Mouse (Mus musculus): Measurements from ENCODE around the gene Trappc6a. TPM values are rescaled to one million over a fixed set of nuclear protein-coding genes. Genes with fewer than 3 reads are reported as not detected.

The Trappc6a gene
- polyA plus RNA-seq, 1 experiment from 2014 or later = 101 TPM

- ATAC-seq (ENCODE audit: insufficient read depth, low FRiP score) = no peak
- H3K36me3 ChIP-seq (ENCODE audit: control insufficient read depth, insufficient read depth, low read length) = peaks cover 17% of the 10 kb centered on the region
- 71% methylated on average over 10 of the region's 10 CpGs for WGBS
Measured at GRCm38 (mm10) chr7:19531077-19531476, 22.9 kb downstream of the Trappc6a start.

GRCm38 (mm10) chr7:19532240-19532639 is 24.0 kb downstream of the Trappc6a start:
- H3K9me3 ChIP-seq (replicated peaks; ENCODE audit: control insufficient read depth, low read length) = no peaks in the 10 kb centered on the region
- H3K9ac ChIP-seq (ENCODE audit: low read length) = no peak overlapping the region
- no peak overlapping the region for H3K4me3 ChIP-seq (replicated peaks; ENCODE audit: low read length)
- H3K4me1 ChIP-seq (ENCODE audit: control insufficient read depth, insufficient read depth, low read length) = no peaks in the 10 kb centered on the region
- WGBS = 84% methylated on average over 14 of the region's 14 CpGs
- no peaks in the 10 kb centered on the region for H3K27me3 ChIP-seq (ENCODE audit: control insufficient read depth, insufficient read depth, low read length)
- peaks cover 17% of the 10 kb centered on the region for H3K36me3 ChIP-seq (ENCODE audit: control insufficient read depth, insufficient read depth, low read length)
- no peak for ATAC-seq (ENCODE audit: insufficient read depth, low FRiP score)
- no peak overlapping the region for H3K27ac ChIP-seq (ENCODE audit: low read length)
- no peak overlapping the region for H3K4me2 ChIP-seq (ENCODE audit: low read depth, low read length)

More at GRCm38 (mm10) chr7:19531077-19531476, 22.9 kb downstream of the Trappc6a start:
- no peaks in the 10 kb centered on the region for H3K9me3 ChIP-seq (replicated peaks; ENCODE audit: control insufficient read depth, low read length)
- H3K4me2 ChIP-seq (ENCODE audit: low read depth, low read length) = no peak overlapping the region
- no peak overlapping the region for H3K9ac ChIP-seq (ENCODE audit: low read length)
- no peaks in the 10 kb centered on the region for H3K27me3 ChIP-seq (ENCODE audit: control insufficient read depth, insufficient read depth, low read length)
- H3K4me3 ChIP-seq (replicated peaks; ENCODE audit: low read length) = no peak overlapping the region
- H3K27ac ChIP-seq (ENCODE audit: low read length) = no peak overlapping the region
- H3K4me1 ChIP-seq (ENCODE audit: control insufficient read depth, insufficient read depth, low read length) = no peaks in the 10 kb centered on the region

- WGBS = 91% methylated on average over 10 of the region's 10 CpGs
- H3K9ac ChIP-seq (ENCODE audit: low read length) = no peak overlapping the region
- no peaks in the 10 kb centered on the region for H3K4me1 ChIP-seq (ENCODE audit: control insufficient read depth, insufficient read depth, low read length)
- H3K36me3 ChIP-seq (ENCODE audit: control insufficient read depth, insufficient read depth, low read length) = peaks cover 17% of the 10 kb centered on the region
- H3K9me3 ChIP-seq (replicated peaks; ENCODE audit: control insufficient read depth, low read length) = no peaks in the 10 kb centered on the region
- H3K4me2 ChIP-seq (ENCODE audit: low read depth, low read length) = no peak overlapping the region
- no peak for ATAC-seq (ENCODE audit: insufficient read depth, low FRiP score)
- no peak overlapping the region for H3K4me3 ChIP-seq (replicated peaks; ENCODE audit: low read length)
- no peak overlapping the region for H3K27ac ChIP-seq (ENCODE audit: low read length)
- H3K27me3 ChIP-seq (ENCODE audit: control insufficient read depth, insufficient read depth, low read length) = no peaks in the 10 kb centered on the region
Measured at GRCm38 (mm10) chr7:19534676-19535075, 26.5 kb downstream of the Trappc6a start.

GRCm38 (mm10) chr7:19540771-19541566 is 32.8 kb downstream of the Trappc6a start:
- Histone ChIP-seq H3K36me3 (ENCODE audit: control insufficient read depth, insufficient read depth, low read length) (no peaks in the 10 kb centered on the region), H3K9me3 (replicated peaks; ENCODE audit: control insufficient read depth, low read length) (no peaks in the 10 kb centered on the region), H3K4me2 (ENCODE audit: low read depth, low read length) (no peak overlapping the region), H3K4me3 (replicated peaks; ENCODE audit: low read length) (no peak overlapping the region), H3K9ac (ENCODE audit: low read length) (no peak overlapping the region), H3K27me3 (ENCODE audit: control insufficient read depth, insufficient read depth, low read length) (no peaks in the 10 kb centered on the region), H3K27ac (ENCODE audit: low read length) (no peak overlapping the region), H3K4me1 (ENCODE audit: control insufficient read depth, insufficient read depth, low read length) (peaks cover 34% of the 10 kb centered on the region)
- WGBS = 78% methylated on average over 2 of the region's 2 CpGs
- ATAC-seq (ENCODE audit: insufficient read depth, low FRiP score) = no peak

- no peak for ATAC-seq (ENCODE audit: insufficient read depth, low FRiP score)
- no peak overlapping the region for H3K4me3 ChIP-seq (replicated peaks; ENCODE audit: low read length)
- no peaks in the 10 kb centered on the region for H3K27me3 ChIP-seq (ENCODE audit: control insufficient read depth, insufficient read depth, low read length)
- 70% methylated on average over 7 of the region's 7 CpGs for WGBS
- no peaks in the 10 kb centered on the region for H3K36me3 ChIP-seq (ENCODE audit: control insufficient read depth, insufficient read depth, low read length)
- no peaks in the 10 kb centered on the region for H3K9me3 ChIP-seq (replicated peaks; ENCODE audit: control insufficient read depth, low read length)
- peaks cover 41% of the 10 kb centered on the region for H3K4me1 ChIP-seq (ENCODE audit: control insufficient read depth, insufficient read depth, low read length)
- H3K9ac ChIP-seq (ENCODE audit: low read length) = no peak overlapping the region
- H3K4me2 ChIP-seq (ENCODE audit: low read depth, low read length) = no peak overlapping the region
- H3K27ac ChIP-seq (ENCODE audit: low read length) = no peak overlapping the region
Measured at GRCm38 (mm10) chr7:19541681-19542154, 33.5 kb downstream of the Trappc6a start.

GRCm38 (mm10) chr7:19542155-19542691 is 34.0 kb downstream of the Trappc6a start:
- no peaks in the 10 kb centered on the region for H3K9me3 ChIP-seq (replicated peaks; ENCODE audit: control insufficient read depth, low read length)
- H3K27ac ChIP-seq (ENCODE audit: low read length) = no peak overlapping the region
- H3K4me3 ChIP-seq (replicated peaks; ENCODE audit: low read length) = no peak overlapping the region
- peaks cover 45% of the 10 kb centered on the region for H3K4me1 ChIP-seq (ENCODE audit: control insufficient read depth, insufficient read depth, low read length)
- WGBS = 60% methylated on average over 8 of the region's 8 CpGs
- ATAC-seq (ENCODE audit: insufficient read depth, low FRiP score) = peak; percentile 31; the same call in 1 of the 2 replicates
- no peaks in the 10 kb centered on the region for H3K27me3 ChIP-seq (ENCODE audit: control insufficient read depth, insufficient read depth, low read length)
- H3K4me2 ChIP-seq (ENCODE audit: low read depth, low read length) = no peak overlapping the region
- no peak overlapping the region for H3K9ac ChIP-seq (ENCODE audit: low read length)
- no peaks in the 10 kb centered on the region for H3K36me3 ChIP-seq (ENCODE audit: control insufficient read depth, insufficient read depth, low read length)

GRCm38 (mm10) chr7:19543584-19543983 is 35.4 kb downstream of the Trappc6a start:
- Histone ChIP-seq H3K36me3 (ENCODE audit: control insufficient read depth, insufficient read depth, low read length) (no peaks in the 10 kb centered on the region), H3K4me2 (ENCODE audit: low read depth, low read length) (no peak overlapping the region), H3K4me3 (replicated peaks; ENCODE audit: low read length) (no peak overlapping the region), H3K9ac (ENCODE audit: low read length) (no peak overlapping the region), H3K27ac (ENCODE audit: low read length) (peak overlapping the region; percentile 77; the same call in 1 of the 2 replicates), H3K9me3 (replicated peaks; ENCODE audit: control insufficient read depth, low read length) (no peaks in the 10 kb centered on the region), H3K27me3 (ENCODE audit: control insufficient read depth, insufficient read depth, low read length) (no peaks in the 10 kb centered on the region), H3K4me1 (ENCODE audit: control insufficient read depth, insufficient read depth, low read length) (peaks cover 58% of the 10 kb centered on the region)
- ATAC-seq (ENCODE audit: insufficient read depth, low FRiP score) = no peak
- WGBS = 44% methylated on average over 6 of the region's 6 CpGs

- no peak overlapping the region for H3K4me2 ChIP-seq (ENCODE audit: low read depth, low read length)
- H3K27ac ChIP-seq (ENCODE audit: low read length) = peak overlapping the region; percentile 49; the same call in 1 of the 2 replicates
- 28% methylated on average over 3 of the region's 3 CpGs for WGBS
- H3K4me1 ChIP-seq (ENCODE audit: control insufficient read depth, insufficient read depth, low read length) = peaks cover 57% of the 10 kb centered on the region
- H3K36me3 ChIP-seq (ENCODE audit: control insufficient read depth, insufficient read depth, low read length) = no peaks in the 10 kb centered on the region
- no peak overlapping the region for H3K4me3 ChIP-seq (replicated peaks; ENCODE audit: low read length)
- no peak for ATAC-seq (ENCODE audit: insufficient read depth, low FRiP score)
- H3K27me3 ChIP-seq (ENCODE audit: control insufficient read depth, insufficient read depth, low read length) = no peaks in the 10 kb centered on the region
- H3K9me3 ChIP-seq (replicated peaks; ENCODE audit: control insufficient read depth, low read length) = no peaks in the 10 kb centered on the region
- no peak overlapping the region for H3K9ac ChIP-seq (ENCODE audit: low read length)
Measured at GRCm38 (mm10) chr7:19546007-19546406, 37.8 kb downstream of the Trappc6a start.

GRCm38 (mm10) chr7:19547344-19547969 is 39.3 kb downstream of the Trappc6a start:
- H3K4me1 ChIP-seq (ENCODE audit: control insufficient read depth, insufficient read depth, low read length) = peaks cover 46% of the 10 kb centered on the region
- WGBS = 53% methylated on average over 2 of the region's 2 CpGs
- no peaks in the 10 kb centered on the region for H3K9me3 ChIP-seq (replicated peaks; ENCODE audit: control insufficient read depth, low read length)
- H3K36me3 ChIP-seq (ENCODE audit: control insufficient read depth, insufficient read depth, low read length) = no peaks in the 10 kb centered on the region
- H3K4me3 ChIP-seq (replicated peaks; ENCODE audit: low read length) = no peak overlapping the region
- no peak overlapping the region; the same call in 1 of the 2 replicates for H3K4me2 ChIP-seq (ENCODE audit: low read depth, low read length)
- no peak overlapping the region for H3K9ac ChIP-seq (ENCODE audit: low read length)
- ATAC-seq (ENCODE audit: insufficient read depth, low FRiP score) = peak; percentile 80
- no peaks in the 10 kb centered on the region for H3K27me3 ChIP-seq (ENCODE audit: control insufficient read depth, insufficient read depth, low read length)
- H3K27ac ChIP-seq (ENCODE audit: low read length) = peak overlapping the region; percentile 72
